Mouse (Mus musculus) MEL (cell line): Measurements from ENCODE around the gene Atf5. TPM values are rescaled to one million over a fixed set of nuclear protein-coding genes. Genes with fewer than 3 reads are reported as not detected.

Source experiments
- DNase-seq: peaks from one replicate; pipeline ENCODE4 v3.0.0; 2011; ENCODE audit warnings: low read depth, low spot score
- H3K27ac ChIP-seq: 2 replicates; pipeline ENCODE4 v1.5.1; 2012; ENCODE audit warnings: low read depth, mild to moderate bottlenecking, control low read depth, low read length, moderate library complexity; ENCODE audit not compliant: control insufficient read depth
- H3K27me3 ChIP-seq, 2 experiments: fragments of 150-350 bp in 1 of 2; sonication (generic) in 1 of 2; 2 replicates each; pipeline ENCODE4 v1.6.1; 2012; ENCODE audit warnings: low read length in 2 of 2, mild to moderate bottlenecking in 2 of 2, improper control_type of control experiment in 1 of 2, moderate library complexity in 1 of 2; ENCODE audit not compliant: insufficient read depth in 2 of 2, control insufficient read depth in 1 of 2
- H3K36me3 ChIP-seq, 2 experiments: 2 replicates each; pipeline ENCODE4 v1.6.1; 2012 to 2014; ENCODE audit warnings: low read length in 2 of 2, improper control_type of control experiment in 1 of 2, inconsistent platforms in 1 of 2, mild to moderate bottlenecking in 1 of 2; ENCODE audit not compliant: insufficient read depth in 2 of 2, control insufficient read depth in 1 of 2
- H3K4me1 ChIP-seq, 2 experiments: fragments of 150-350 bp in 1 of 2; sonication (generic) in 1 of 2; 2 replicates each; pipeline ENCODE4 v1.6.1; 2012; ENCODE audit warnings: low read length in 2 of 2, improper control_type of control experiment in 1 of 2, mild to moderate bottlenecking in 1 of 2; ENCODE audit not compliant: insufficient read depth in 2 of 2, control insufficient read depth in 1 of 2
- H3K4me3 ChIP-seq, 2 experiments: fragments of 150-350 bp in 1 of 2; sonication (generic) in 1 of 2; 2 replicates each; pipeline ENCODE4 v1.5.1; 2012; ENCODE audit warnings: low read depth in 2 of 2, low read length in 2 of 2, mild to moderate bottlenecking in 2 of 2, moderate library complexity in 2 of 2, control low read depth in 1 of 2, improper control_type of control experiment in 1 of 2; ENCODE audit not compliant: control insufficient read depth in 1 of 2, insufficient read depth in 1 of 2
- H3K79me2 ChIP-seq: 2 replicates; pipeline ENCODE4 v1.6.1; 2012; ENCODE audit warnings: mild to moderate bottlenecking, low read length, moderate library complexity; ENCODE audit not compliant: control insufficient read depth, poor library complexity, insufficient read depth
- H3K9ac ChIP-seq: 2 replicates; pipeline ENCODE4 v1.6.1; 2012; ENCODE audit warnings: low read depth, mild to moderate bottlenecking, control low read depth, low read length, moderate library complexity; ENCODE audit not compliant: control insufficient read depth, poor library complexity, severe bottlenecking
- H3K9me3 ChIP-seq: fragments of 150-350 bp; sonication (generic); replicated peaks from 2 replicates; pipeline ENCODE4 v1.6.1; 2012; ENCODE audit warnings: mild to moderate bottlenecking, low read length, improper control_type of control experiment, moderate library complexity; ENCODE audit not compliant: insufficient read depth
- CHD1 ChIP-seq: IDR thresholded peaks from 2 replicates; pipeline ENCODE4 v1.6.1; 2012; ENCODE audit warnings: low read depth, mild to moderate bottlenecking, inconsistent platforms, low read length, improper control_type of control experiment
- CHD2 ChIP-seq: IDR thresholded peaks from 2 replicates; pipeline ENCODE4 v1.6.1; 2011; ENCODE audit warnings: low read length, improper control_type of control experiment
- CTCF ChIP-seq, 3 experiments: IDR thresholded peaks in 2 of 3; conservative IDR thresholded peaks in 1 of 3; 2 replicates each; pipeline ENCODE4 v1.5.1; 2011 to 2012; ENCODE audit warnings: low read length in 3 of 3, low read depth in 2 of 3, mild to moderate bottlenecking in 2 of 3, improper control_type of control experiment in 1 of 3, inconsistent platforms in 1 of 3, mixed read lengths in 1 of 3, moderate library complexity in 1 of 3; ENCODE audit not compliant: control insufficient read depth in 1 of 3, insufficient read depth in 1 of 3, poor library complexity in 1 of 3, severe bottlenecking in 1 of 3
- ELF1 ChIP-seq: IDR thresholded peaks from 2 replicates; pipeline ENCODE4 v1.6.1; 2014; ENCODE audit warnings: low read depth, mild to moderate bottlenecking, inconsistent platforms, low read length, improper control_type of control experiment, moderate library complexity
- EP300 ChIP-seq, 2 experiments: IDR thresholded peaks; 2 replicates each; pipeline ENCODE4 v1.6.1; 2011; ENCODE audit warnings: improper control_type of control experiment in 2 of 2, low read length in 2 of 2, low read depth in 1 of 2, mild to moderate bottlenecking in 1 of 2
- ETS1 ChIP-seq: IDR thresholded peaks from 2 replicates; pipeline ENCODE4 v1.6.1; 2012; ENCODE audit warnings: low read depth, mild to moderate bottlenecking, inconsistent platforms, low read length, improper control_type of control experiment, moderate library complexity
- GABPA ChIP-seq: IDR thresholded peaks from 2 replicates; pipeline ENCODE4 v1.6.1; 2012; ENCODE audit warnings: low read depth, mild to moderate bottlenecking, inconsistent platforms, low read length, improper control_type of control experiment, moderate library complexity
- JUND ChIP-seq: IDR thresholded peaks from 2 replicates; pipeline ENCODE4 v1.6.1; 2011; ENCODE audit warnings: low read depth, mild to moderate bottlenecking, improper control_type of control experiment, low read length
- KAT2A ChIP-seq: conservative IDR thresholded peaks from 2 replicates; pipeline ENCODE4 v1.6.1; 2012; ENCODE audit warnings: low read depth, low read length, improper control_type of control experiment, inconsistent platforms
- MAFK ChIP-seq: IDR thresholded peaks from 2 replicates; pipeline ENCODE4 v1.6.1; 2011; ENCODE audit warnings: low read depth, mild to moderate bottlenecking, low read length, improper control_type of control experiment, borderline replicate concordance
- MAZ ChIP-seq: IDR thresholded peaks from 2 replicates; pipeline ENCODE4 v1.6.1; 2012; ENCODE audit warnings: low read depth, mild to moderate bottlenecking, inconsistent platforms, low read length, improper control_type of control experiment
- MEF2A ChIP-seq: IDR thresholded peaks from 2 replicates; pipeline ENCODE4 v1.6.1; 2014; ENCODE audit warnings: low read depth, mild to moderate bottlenecking, inconsistent platforms, low read length, improper control_type of control experiment; ENCODE audit not compliant: poor library complexity, insufficient replicate concordance, severe bottlenecking; ENCODE audit errors: extremely low read depth
- MXI1 ChIP-seq: IDR thresholded peaks from 2 replicates; pipeline ENCODE4 v1.6.1; 2011; ENCODE audit warnings: mild to moderate bottlenecking, low read depth, low read length, improper control_type of control experiment
- MYB ChIP-seq: IDR thresholded peaks from 2 replicates; pipeline ENCODE4 v1.6.1; 2011; ENCODE audit warnings: mild to moderate bottlenecking, low read depth, low read length, improper control_type of control experiment
- MYC ChIP-seq: IDR thresholded peaks from 2 replicates; pipeline ENCODE4 v1.6.1; 2011; ENCODE audit warnings: low read depth, mild to moderate bottlenecking, low read length, improper control_type of control experiment, moderate library complexity
- NELFE ChIP-seq: IDR thresholded peaks from 2 replicates; pipeline ENCODE4 v1.6.1; 2011; ENCODE audit warnings: low read depth, low read length, improper control_type of control experiment
- NRF1 ChIP-seq: IDR thresholded peaks from 2 replicates; pipeline ENCODE4 v1.6.1; 2014; ENCODE audit warnings: low read depth, mild to moderate bottlenecking, inconsistent platforms, low read length, improper control_type of control experiment, moderate library complexity; ENCODE audit not compliant: poor library complexity, insufficient read depth, severe bottlenecking
- POLR2A ChIP-seq, 2 experiments: IDR thresholded peaks; 2 replicates each; pipeline ENCODE4 v1.6.1; 2011 to 2012; ENCODE audit warnings: low read length in 2 of 2, mild to moderate bottlenecking in 2 of 2, control low read depth in 1 of 2, improper control_type of control experiment in 1 of 2, low read depth in 1 of 2, moderate library complexity in 1 of 2; ENCODE audit not compliant: control insufficient read depth in 1 of 2, insufficient read depth in 1 of 2, poor library complexity in 1 of 2
- POLR2AphosphoS5 ChIP-seq: IDR thresholded peaks from 2 replicates; pipeline ENCODE4 v1.6.1; 2012; ENCODE audit warnings: low read depth, borderline replicate concordance, mild to moderate bottlenecking, inconsistent platforms, low read length, moderate library complexity, mixed read lengths
- RCOR1 ChIP-seq: IDR thresholded peaks from 2 replicates; pipeline ENCODE4 v1.6.1; 2012; ENCODE audit warnings: low read depth, mild to moderate bottlenecking, inconsistent platforms, low read length, improper control_type of control experiment
- SIN3A ChIP-seq: IDR thresholded peaks from 2 replicates; pipeline ENCODE4 v1.6.1; 2012; ENCODE audit warnings: low read length, improper control_type of control experiment, inconsistent platforms
- SMC3 ChIP-seq: IDR thresholded peaks from 2 replicates; pipeline ENCODE4 v1.6.1; 2011; ENCODE audit warnings: low read depth, low read length, improper control_type of control experiment
- TBP ChIP-seq: IDR thresholded peaks from 2 replicates; pipeline ENCODE4 v1.8.0; 2011; ENCODE audit warnings: low read depth, low read length, improper control_type of control experiment
- USF1 ChIP-seq: IDR thresholded peaks from 2 replicates; pipeline ENCODE4 v1.6.1; 2014; ENCODE audit warnings: low read depth, mild to moderate bottlenecking, inconsistent platforms, low read length, improper control_type of control experiment, moderate library complexity
- USF2 ChIP-seq, 2 experiments: IDR thresholded peaks; 2 replicates each; pipeline ENCODE4 v1.6.1; 2011 to 2012; ENCODE audit warnings: improper control_type of control experiment in 2 of 2, low read length in 2 of 2, borderline replicate concordance in 1 of 2, inconsistent platforms in 1 of 2, low read depth in 1 of 2, mild to moderate bottlenecking in 1 of 2; ENCODE audit not compliant: insufficient read depth in 1 of 2
- ZKSCAN1 ChIP-seq: IDR thresholded peaks from 2 replicates; pipeline ENCODE4 v1.6.1; 2012; ENCODE audit warnings: low read depth, mild to moderate bottlenecking, inconsistent platforms, low read length, improper control_type of control experiment, moderate library complexity
- ZMIZ1 ChIP-seq: IDR thresholded peaks from 2 replicates; pipeline ENCODE4 v1.6.1; 2012; ENCODE audit warnings: low read depth, mild to moderate bottlenecking, inconsistent platforms, low read length, improper control_type of control experiment, moderate library complexity
- ZNF384 ChIP-seq: IDR thresholded peaks from 2 replicates; pipeline ENCODE4 v1.6.1; 2012; ENCODE audit warnings: low read depth, mild to moderate bottlenecking, inconsistent platforms, low read length, improper control_type of control experiment
- polyA plus RNA-seq, 2 experiments: library from polyadenylated mRNA; stranded (reverse) in 1 of 2; unstranded in 1 of 2; fragments of >175 nt in 1 of 2; fragments of >200 nt in 1 of 2; gene quantifications; 2 replicates each; pipeline versions ENCODE4 v1.2.1 to v1.2.4; 2012; ENCODE audit warnings: low replicate concordance in 2 of 2, low read depth in 1 of 2; ENCODE audit not compliant: insufficient read length in 2 of 2, insufficient read depth in 1 of 2, missing spikeins in 1 of 2
- total RNA-seq: library from RNA; depleted of rRNA; stranded (reverse); fragments of 300-350 nt; gene quantifications from 2 replicates; pipeline ENCODE4 v1.2.3, GENCODE M21; 2012

The Atf5 gene
- total and polyA plus RNA-seq, 3 experiments, result 17.6 to 95.5 TPM; not detected in 1

GRCm38 (mm10) chr7:44818164-44818563 is 1.7 kb upstream of the Atf5 start (continued):
- TF ChIP-seq ELF1 (no peak), NELFE (no peak), POLR2A (IDR thresholded peaks at IDR 0.05; ENCODE audit: control insufficient read depth in 1 of 2, insufficient read depth in 1 of 2, low read depth in 1 of 2, low read length in 2 of 2, poor library complexity in 1 of 2) (no peak), CHD1 (no peak)

- Histone ChIP-seq H3K27ac (peak overlapping the region; percentile 93), H3K4me1 (peaks cover 25 to 48% of the 10 kb centered on the region in 2 experiments)
- peak; percentile 39 for DNase-seq
These were observed 983 bp upstream of the Atf5 start for GRCm38 (mm10) chr7:44817441-44817840.

GRCm38 (mm10) chr7:44815721-44816469 is 563 bp downstream of the Atf5 start, which contains the start of the genes Nup62 and Il4i1:
TSS of gene Nup62 (plus strand) at chr7:44816088.
TSS of gene Il4i1 (plus strand) at chr7:44816387.
- Histone ChIP-seq H3K9ac (peak within 1 kb of the TSS; percentile 97), H3K27ac (peak within 1 kb of the TSS; percentile 93), H3K79me2 (peaks cover 55% of the 10 kb centered on the region), H3K27me3 (no peaks in the 10 kb centered on the region), H3K36me3 (peaks cover 9 to 35% of the 10 kb centered on the region in 2 experiments), H3K9me3 (no peaks in the 10 kb centered on the region), H3K4me1 (peaks cover 20 to 40% of the 10 kb centered on the region in 2 experiments; a peak in 3 of 4 replicates), H3K4me3 (peak within 1 kb of the TSS; percentile 87 to 94)
- peak; percentile 99 for DNase-seq
- TF ChIP-seq MYB (peak; percentile 89), SIN3A (peak; percentile 61), ETS1 (peak; percentile 59), RCOR1 (no peak), SMC3 (no peak), MXI1 (peak; percentile 74), TBP (0 out of 2 replicates have a peak, but pooled peaks have one; percentile 19), MEF2A (no peak), POLR2A (IDR thresholded peaks at IDR 0.05; ENCODE audit: control insufficient read depth in 1 of 2, insufficient read depth in 1 of 2, low read depth in 1 of 2, low read length in 2 of 2, poor library complexity in 1 of 2) (peak in 1 of 2 experiments; percentile 81; a peak in 3 of 4 replicates), GABPA (no peak), MYC (peak; percentile 87), MAZ (peak; percentile 98), NELFE (peak; percentile 85), MAFK (no peak), EP300 (IDR thresholded peaks at IDR 0.05; ENCODE audit: low read depth in 1 of 2, low read length in 2 of 2) (peak in 1 of 2 experiments; percentile 72; a peak in 2 of 4 replicates), ZNF384 (no peak), POLR2AphosphoS5 (no peak), KAT2A (peak; percentile 53; the same call in 1 of the 2 replicates), USF2 (IDR thresholded peaks at IDR 0.05; ENCODE audit: borderline replicate concordance in 1 of 2, insufficient read depth in 1 of 2, low read depth in 1 of 2, low read length in 2 of 2) (no peak), USF1 (no peak), NRF1 (peak; percentile 88), ELF1 (peak; percentile 77), JUND (no peak)

More at GRCm38 (mm10) chr7:44817441-44817840, 983 bp upstream of the Atf5 start:
- Histone ChIP-seq H3K9me3 (no peaks in the 10 kb centered on the region), H3K79me2 (peaks cover 69% of the 10 kb centered on the region), H3K27me3 (no peaks in the 10 kb centered on the region), H3K9ac (peak overlapping the region; percentile 97), H3K4me3 (peak overlapping the region; percentile 87 to 94), H3K36me3 (peaks cover 8 to 47% of the 10 kb centered on the region in 2 experiments)
- 0 out of 6 replicates have a peak, but pooled peaks of 1 of the 3 experiments have one; percentile 4 for TF ChIP-seq CTCF (IDR thresholded peaks at IDR 0.05 in 2 of 3, conservative IDR thresholded peaks at IDR 0.05 in 1 of 3; ENCODE audit: control insufficient read depth in 1 of 3, insufficient read depth in 1 of 3, low read depth in 2 of 3, low read length in 3 of 3, poor library complexity in 1 of 3, severe bottlenecking in 1 of 3)
- 0 out of 2 replicates have a peak, but pooled peaks have one; percentile 24 for TF ChIP-seq RCOR1
- TF ChIP-seq ZKSCAN1, result no peak
- TF ChIP-seq ZMIZ1, result no peak
- TF ChIP-seq CHD2, result no peak
- no peak for TF ChIP-seq USF1
